Mouse (Mus musculus): ENCODE data around the gene Ninj2. TPM values are rescaled to one million over a fixed set of nuclear protein-coding genes. Genes with fewer than 3 reads are reported as not detected.

The Ninj2 gene
- polyA plus RNA-seq, 1 experiment from 2014 or later, result not detected

DNA sequence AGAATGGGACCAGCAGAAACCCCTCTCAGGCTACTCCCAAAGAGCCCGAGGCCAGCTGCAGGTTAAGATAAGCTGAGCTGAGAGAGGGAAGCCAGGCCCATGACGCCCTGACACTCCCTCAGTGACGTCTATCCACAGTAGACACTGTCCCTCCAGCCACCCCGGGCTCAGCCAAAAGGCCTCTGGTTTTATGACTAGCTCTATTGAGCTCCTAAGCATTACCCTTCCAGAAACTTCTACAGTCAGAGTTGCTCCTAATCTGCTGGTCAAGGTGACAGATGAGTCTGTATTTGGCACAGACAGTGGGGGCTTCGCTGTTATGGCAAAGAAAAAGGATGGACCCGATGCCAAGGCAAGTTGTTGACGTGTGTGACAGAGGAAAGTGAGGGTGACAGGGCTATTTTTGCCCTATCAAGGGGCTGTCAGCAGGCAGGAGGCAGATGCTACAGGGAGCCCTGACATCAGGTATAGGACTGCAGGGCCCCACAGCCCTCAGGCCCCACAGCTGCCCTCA is 81.5 kb downstream of the Ninj2 start:
- TF ChIP-seq CTCF (IDR thresholded peaks at IDR 0.05; ENCODE audit: low read depth), result no peak
- Histone ChIP-seq H3K27me3 (replicated peaks; ENCODE audit: control insufficient read depth, insufficient read depth, low read length) (no peaks in the 10 kb centered on the region), H3K4me2 (replicated peaks; ENCODE audit: low read depth) (no peak overlapping the region), H3K9me3 (ENCODE audit: control insufficient read depth) (no peaks in the 10 kb centered on the region), H3K4me1 (replicated peaks; ENCODE audit: control insufficient read depth, insufficient read depth, low read length) (no peaks in the 10 kb centered on the region), H3K4me3 (ENCODE audit: low read depth, low read length) (no peak overlapping the region), H3K36me3 (ENCODE audit: control insufficient read depth, insufficient read depth) (no peaks in the 10 kb centered on the region), H3K27ac (ENCODE audit: low read depth, low read length) (no peak overlapping the region), H3K9ac (ENCODE audit: low read depth, low read length) (no peak overlapping the region)
- WGBS, result 44% methylated on average over 7 of the region's 7 CpGs
- peak; percentile 65 for ATAC-seq

DNA sequence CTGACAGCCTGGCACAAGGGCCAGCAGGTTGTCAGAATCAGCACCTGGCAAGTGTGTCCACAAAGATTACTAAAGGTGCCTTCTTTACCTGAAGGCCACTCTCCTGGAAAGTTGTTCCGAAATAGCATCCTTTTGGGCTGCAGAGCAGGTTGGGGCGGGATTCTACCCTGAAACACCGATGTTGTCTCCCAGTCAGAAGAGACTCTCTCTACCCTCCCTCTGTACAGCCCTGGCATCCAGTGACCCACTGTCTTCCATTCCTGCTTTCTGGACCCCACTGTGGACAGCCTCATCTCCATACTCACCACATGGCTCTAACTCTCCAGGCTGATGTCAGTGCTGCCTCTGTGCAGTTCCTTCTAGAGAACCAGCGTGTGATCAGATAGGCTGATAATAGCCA is 82.5 kb downstream of the Ninj2 start:
- ATAC-seq, result no peak
- no peak for TF ChIP-seq CTCF (IDR thresholded peaks at IDR 0.05; ENCODE audit: low read depth)
- Histone ChIP-seq H3K27me3 (replicated peaks; ENCODE audit: control insufficient read depth, insufficient read depth, low read length) (no peaks in the 10 kb centered on the region), H3K9me3 (ENCODE audit: control insufficient read depth) (no peaks in the 10 kb centered on the region), H3K36me3 (ENCODE audit: control insufficient read depth, insufficient read depth) (no peaks in the 10 kb centered on the region), H3K4me2 (replicated peaks; ENCODE audit: low read depth) (no peak overlapping the region), H3K4me1 (replicated peaks; ENCODE audit: control insufficient read depth, insufficient read depth, low read length) (no peaks in the 10 kb centered on the region), H3K27ac (ENCODE audit: low read depth, low read length) (no peak overlapping the region), H3K4me3 (ENCODE audit: low read depth, low read length) (no peak overlapping the region), H3K9ac (ENCODE audit: low read depth, low read length) (no peak overlapping the region)
- 93% methylated on average over 4 of the region's 4 CpGs for WGBS

DNA sequence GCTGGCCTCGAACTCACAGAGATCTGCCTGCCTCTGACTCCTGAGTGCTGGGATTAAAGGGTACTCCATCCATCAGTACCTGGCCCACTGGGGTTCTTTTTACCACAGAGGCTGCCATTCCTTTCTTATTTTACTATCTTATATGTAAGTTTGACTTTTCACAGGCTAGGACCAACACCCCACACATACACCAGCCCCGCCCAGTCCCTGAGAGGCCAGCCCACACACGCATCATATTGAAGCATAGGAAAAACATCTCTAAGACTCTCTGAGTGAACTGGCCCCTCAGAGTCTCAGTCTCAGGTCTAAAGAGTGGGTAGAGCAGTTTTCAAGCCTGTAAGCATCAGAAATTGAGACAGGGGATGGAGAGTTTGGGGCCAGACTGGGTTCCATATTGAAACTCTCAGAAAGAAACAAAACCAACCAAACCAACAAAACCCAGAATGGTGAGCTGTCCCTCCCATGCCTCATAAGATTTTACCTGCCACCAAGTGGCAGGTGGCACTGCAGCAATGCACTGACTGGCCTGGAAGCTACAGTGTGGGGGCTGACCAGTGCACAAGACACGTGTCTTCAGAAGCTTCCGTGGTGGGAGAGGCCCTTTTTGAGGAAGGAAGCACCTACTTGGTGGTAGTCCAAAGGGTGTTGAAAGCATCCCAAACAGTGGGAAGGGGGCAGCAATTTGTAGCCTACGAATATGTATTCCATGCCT is 86.0 kb downstream of the Ninj2 start:
- WGBS, result 81% methylated on average over 6 of the region's 6 CpGs
- Histone ChIP-seq H3K9ac (ENCODE audit: low read depth, low read length) (no peak overlapping the region), H3K27me3 (replicated peaks; ENCODE audit: control insufficient read depth, insufficient read depth, low read length) (no peaks in the 10 kb centered on the region), H3K4me2 (replicated peaks; ENCODE audit: low read depth) (no peak overlapping the region), H3K4me1 (replicated peaks; ENCODE audit: control insufficient read depth, insufficient read depth, low read length) (no peaks in the 10 kb centered on the region), H3K36me3 (ENCODE audit: control insufficient read depth, insufficient read depth) (no peaks in the 10 kb centered on the region), H3K4me3 (ENCODE audit: low read depth, low read length) (no peak overlapping the region), H3K27ac (ENCODE audit: low read depth, low read length) (no peak overlapping the region), H3K9me3 (ENCODE audit: control insufficient read depth) (no peaks in the 10 kb centered on the region)
- TF ChIP-seq CTCF (IDR thresholded peaks at IDR 0.05; ENCODE audit: low read depth), result no peak
- no peak for ATAC-seq

DNA sequence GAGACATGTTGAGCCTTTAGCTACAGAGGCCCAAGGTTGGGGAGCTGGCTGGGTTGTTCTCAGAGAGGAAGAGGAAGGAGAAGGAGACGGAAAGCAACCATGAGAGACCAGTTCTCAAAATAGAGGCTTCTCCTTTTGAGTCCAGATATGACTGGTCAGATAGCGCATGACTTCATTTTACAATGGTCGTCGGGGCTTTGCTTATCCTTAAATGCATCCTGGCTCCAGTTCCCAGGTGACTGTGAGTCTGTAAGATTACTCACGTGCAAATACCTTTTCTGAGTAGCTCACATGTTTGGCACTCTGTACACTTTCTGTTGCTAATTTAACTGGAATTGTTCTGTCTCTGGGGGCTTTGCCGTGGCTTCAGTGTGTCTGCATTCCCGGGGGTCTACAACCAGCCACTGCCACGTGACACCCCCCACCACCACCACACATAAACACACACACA is 86.6 kb downstream of the Ninj2 start:
- H3K9me3 ChIP-seq (ENCODE audit: control insufficient read depth), result no peaks in the 10 kb centered on the region
- TF ChIP-seq CTCF (IDR thresholded peaks at IDR 0.05; ENCODE audit: low read depth), result no peak
- H3K27ac ChIP-seq (ENCODE audit: low read depth, low read length), result no peak overlapping the region
- H3K9ac ChIP-seq (ENCODE audit: low read depth, low read length), result no peak overlapping the region
- H3K4me1 ChIP-seq (replicated peaks; ENCODE audit: control insufficient read depth, insufficient read depth, low read length), result no peaks in the 10 kb centered on the region
- WGBS, result 72% methylated on average over 8 of the region's 8 CpGs
- no peak overlapping the region for H3K4me3 ChIP-seq (ENCODE audit: low read depth, low read length)
- no peaks in the 10 kb centered on the region for H3K36me3 ChIP-seq (ENCODE audit: control insufficient read depth, insufficient read depth)
- no peak for ATAC-seq
- H3K4me2 ChIP-seq (replicated peaks; ENCODE audit: low read depth), result no peak overlapping the region
- H3K27me3 ChIP-seq (replicated peaks; ENCODE audit: control insufficient read depth, insufficient read depth, low read length), result no peaks in the 10 kb centered on the region

DNA sequence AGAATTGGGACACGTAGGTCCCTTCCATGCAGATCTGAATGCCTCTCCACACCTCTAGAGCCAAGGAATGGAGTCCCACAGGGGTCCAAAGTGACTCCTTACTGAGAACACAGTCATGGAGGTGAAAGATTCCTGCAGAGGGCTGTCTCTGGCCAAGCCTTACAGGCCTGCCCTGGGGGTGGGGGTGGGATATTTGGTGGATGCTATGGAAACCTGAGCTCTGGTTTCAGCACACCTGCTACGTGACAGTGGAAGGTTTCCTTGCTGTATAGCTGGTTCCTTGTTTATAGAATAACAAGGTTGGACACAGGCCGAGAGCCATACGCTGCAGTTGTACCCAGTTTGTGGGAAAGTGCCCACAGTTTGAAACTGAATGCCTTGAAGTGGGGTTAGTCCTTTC is 87.3 kb downstream of the Ninj2 start:
- Histone ChIP-seq H3K27ac (ENCODE audit: low read depth, low read length) (no peak overlapping the region), H3K9ac (ENCODE audit: low read depth, low read length) (no peak overlapping the region), H3K4me3 (ENCODE audit: low read depth, low read length) (no peak overlapping the region), H3K4me1 (replicated peaks; ENCODE audit: control insufficient read depth, insufficient read depth, low read length) (no peaks in the 10 kb centered on the region), H3K27me3 (replicated peaks; ENCODE audit: control insufficient read depth, insufficient read depth, low read length) (no peaks in the 10 kb centered on the region), H3K4me2 (replicated peaks; ENCODE audit: low read depth) (no peak overlapping the region), H3K9me3 (ENCODE audit: control insufficient read depth) (no peaks in the 10 kb centered on the region), H3K36me3 (ENCODE audit: control insufficient read depth, insufficient read depth) (no peaks in the 10 kb centered on the region)
- ATAC-seq, result no peak
- TF ChIP-seq CTCF (IDR thresholded peaks at IDR 0.05; ENCODE audit: low read depth), result no peak
- 72% methylated on average over 4 of the region's 4 CpGs for WGBS

DNA sequence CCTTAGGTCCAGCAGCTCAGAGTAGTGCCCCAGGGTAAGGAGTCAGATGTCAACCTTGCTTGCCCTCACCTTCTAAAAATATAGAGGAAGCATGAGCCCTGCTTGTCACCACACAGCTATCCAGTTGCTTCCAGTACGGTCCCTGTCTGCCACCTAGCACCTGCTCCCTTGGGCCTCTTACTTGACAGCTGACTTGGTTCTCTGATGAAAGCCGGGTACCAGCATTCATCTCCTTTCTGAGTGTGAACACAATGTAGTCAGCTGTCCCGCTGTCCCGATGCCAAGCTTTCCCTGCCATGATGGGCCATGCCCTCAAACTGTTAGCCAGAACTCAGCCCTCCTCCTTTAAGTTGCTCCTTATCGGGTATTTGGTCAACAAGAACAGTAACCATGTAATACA is 89.0 kb downstream of the Ninj2 start:
- no peak for ATAC-seq
- Histone ChIP-seq H3K9me3 (ENCODE audit: control insufficient read depth) (no peaks in the 10 kb centered on the region), H3K9ac (ENCODE audit: low read depth, low read length) (no peak overlapping the region), H3K36me3 (ENCODE audit: control insufficient read depth, insufficient read depth) (no peaks in the 10 kb centered on the region), H3K27me3 (replicated peaks; ENCODE audit: control insufficient read depth, insufficient read depth, low read length) (no peaks in the 10 kb centered on the region), H3K27ac (ENCODE audit: low read depth, low read length) (no peak overlapping the region), H3K4me3 (ENCODE audit: low read depth, low read length) (no peak overlapping the region), H3K4me2 (replicated peaks; ENCODE audit: low read depth) (no peak overlapping the region), H3K4me1 (replicated peaks; ENCODE audit: control insufficient read depth, insufficient read depth, low read length) (no peaks in the 10 kb centered on the region)
- WGBS, result 92% methylated on average over 5 of the region's 5 CpGs
- no peak for TF ChIP-seq CTCF (IDR thresholded peaks at IDR 0.05; ENCODE audit: low read depth)

Data from intestine, postnatal 0 days (tissue).